Mouse (Mus musculus) olfactory bulb, adult 2 months (tissue): ENCODE results near the gene Aagab. TPM values are rescaled to one million over a fixed set of nuclear protein-coding genes. Genes with fewer than 3 reads are reported as not detected.

Experiments used
- H3K27ac ChIP-seq: fragments of 200-500 bp; 2 replicates; pipeline ENCODE4 v1.5.1; 2012; ENCODE audit warnings: low read depth, low read length; ENCODE audit not compliant: insufficient read depth
- H3K4me1 ChIP-seq: fragments of 200-500 bp; 2 replicates; pipeline ENCODE4 v1.6.1; 2012; ENCODE audit warnings: low read length; ENCODE audit not compliant: control insufficient read depth, insufficient read depth
- H3K4me3 ChIP-seq: fragments of 200-500 bp; 2 replicates; pipeline ENCODE4 v1.5.1; 2012; ENCODE audit warnings: mild to moderate bottlenecking, low read depth, low read length, moderate library complexity; ENCODE audit not compliant: insufficient read depth
- CTCF ChIP-seq: fragments of 200-500 bp; IDR thresholded peaks from 2 replicates; pipeline ENCODE4 v1.5.1; 2012; ENCODE audit warnings: low read depth, mild to moderate bottlenecking, low read length, moderate library complexity; ENCODE audit not compliant: insufficient read depth
- POLR2A ChIP-seq: fragments of 200-500 bp; IDR thresholded peaks from 2 replicates; pipeline ENCODE4 v1.6.1; 2012; ENCODE audit warnings: mild to moderate bottlenecking, low read depth, low read length, moderate library complexity; ENCODE audit not compliant: insufficient read depth
- WGBS: fragments of 180-500 bp; shearing (Covaris S2); methylation state at CpG from one replicate; pipeline ENCODE4 v1.1.7; 2018; 5-methylcytosine and 5-hydroxymethylcytosine counted together
- polyA plus RNA-seq: library from polyadenylated mRNA; stranded (reverse); fragments of >200 nt; gene quantifications from 2 replicates; pipeline ENCODE4 v1.2.4, GENCODE M21; 2012; ENCODE audit warnings: low replicate concordance; ENCODE audit not compliant: missing spikeins, insufficient read depth, insufficient read length

Aagab gene
- polyA plus RNA-seq, 1 experiment = not detected

DNA sequence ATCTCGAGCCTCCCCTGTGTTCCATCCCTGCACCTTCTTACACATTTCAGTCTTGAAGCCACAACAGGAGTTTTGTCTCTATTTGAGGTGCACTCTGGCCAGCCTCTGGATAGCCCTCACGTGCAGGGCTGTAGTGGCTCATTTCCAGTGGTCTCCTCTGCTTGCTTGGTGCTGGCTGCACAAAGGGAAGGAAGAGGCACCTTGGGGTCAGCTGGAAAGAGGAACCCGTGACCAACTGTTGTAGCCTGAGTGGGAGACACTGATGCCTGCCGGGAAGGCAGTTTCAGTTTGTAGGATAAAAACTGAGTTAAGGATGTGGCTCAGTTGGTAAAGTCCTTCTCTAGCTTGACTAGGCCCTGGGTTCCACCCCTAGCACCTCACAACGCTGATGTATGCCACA lies 9.5 kb downstream of the Aagab start:
- TF ChIP-seq CTCF (no peak), POLR2A (no peak)
- Histone ChIP-seq H3K4me1 (peaks cover 24% of the 10 kb centered on the region), H3K27ac (no peak overlapping the region), H3K4me3 (no peak overlapping the region)
- 84% methylated on average over 5 of the region's 5 CpGs for WGBS

DNA sequence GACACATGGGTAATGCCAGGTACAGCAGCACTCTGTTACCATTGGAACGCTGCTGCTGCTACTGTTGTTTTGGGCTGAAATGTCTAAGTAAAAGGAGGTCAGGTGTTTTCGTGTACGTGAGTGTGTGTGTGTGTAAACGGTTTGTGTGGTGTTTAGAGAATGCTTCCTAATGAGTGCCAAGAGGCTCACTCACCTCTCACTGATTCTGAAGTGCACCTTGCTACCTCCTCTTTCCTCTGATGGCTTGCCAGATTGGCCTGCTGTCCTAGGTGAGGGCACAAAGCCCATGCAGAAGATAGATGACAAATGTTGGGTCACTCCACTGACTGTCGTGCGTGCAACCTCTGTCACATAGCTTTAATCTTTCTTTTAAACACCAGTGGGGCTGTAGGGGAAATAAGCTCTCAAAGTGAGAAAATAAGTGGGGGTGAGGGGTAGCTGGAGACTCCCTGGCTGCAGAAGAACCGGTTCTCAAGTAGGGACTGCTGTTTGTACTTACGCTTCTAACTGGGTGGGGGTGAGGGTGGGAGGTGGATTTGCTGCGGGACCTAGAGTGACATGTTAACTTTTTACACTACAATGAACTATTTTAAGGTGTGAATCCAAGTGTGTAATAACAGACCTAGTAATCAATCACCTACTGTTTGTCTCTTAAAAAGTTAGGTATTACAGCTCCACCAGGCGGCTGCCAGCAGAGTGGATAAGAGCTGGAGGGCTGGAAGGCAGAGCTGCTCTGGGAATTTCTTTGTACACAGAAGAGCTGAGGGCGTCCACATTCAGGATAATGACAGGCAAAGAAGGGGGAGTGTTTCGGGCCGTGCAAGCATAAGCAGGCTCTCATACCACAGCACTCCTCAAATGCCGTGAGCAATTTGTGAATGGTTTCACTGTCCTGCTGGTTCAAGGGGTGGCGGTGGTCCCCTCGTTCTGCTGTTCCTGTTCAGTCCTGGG lies 10.4 kb downstream of the Aagab start:
- TF ChIP-seq POLR2A = no peak
- H3K4me1 ChIP-seq = peaks cover 24% of the 10 kb centered on the region
- 46% methylated on average over 16 of the region's 16 CpGs for WGBS
- H3K4me3 ChIP-seq = no peak overlapping the region
- no peak overlapping the region for H3K27ac ChIP-seq

DNA sequence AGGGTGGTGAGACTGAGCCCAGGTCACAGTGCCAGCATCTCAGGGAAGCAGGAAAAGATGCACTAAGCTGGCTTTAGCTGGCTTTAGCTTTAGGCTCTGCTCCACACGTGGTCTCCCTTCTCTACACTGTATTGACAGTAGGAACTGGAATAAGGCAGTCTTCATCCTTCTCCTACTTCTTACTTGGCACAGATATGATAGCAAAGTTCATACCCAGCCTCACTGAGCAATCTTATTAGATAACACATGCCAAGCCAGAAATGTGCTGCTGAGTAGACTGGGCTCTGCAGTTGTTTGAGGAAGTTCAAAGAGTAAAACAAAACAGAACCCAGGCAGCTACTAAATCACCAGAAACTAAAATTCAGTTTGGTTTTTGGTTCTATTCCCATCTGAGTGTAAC lies 11.1 kb downstream of the Aagab start:
- Histone ChIP-seq H3K4me1 (peaks cover 24% of the 10 kb centered on the region), H3K4me3 (no peak overlapping the region), H3K27ac (no peak overlapping the region)
- TF ChIP-seq CTCF (no peak), POLR2A (no peak)
- 26% methylated on average over 1 of the region's 1 CpGs for WGBS

DNA sequence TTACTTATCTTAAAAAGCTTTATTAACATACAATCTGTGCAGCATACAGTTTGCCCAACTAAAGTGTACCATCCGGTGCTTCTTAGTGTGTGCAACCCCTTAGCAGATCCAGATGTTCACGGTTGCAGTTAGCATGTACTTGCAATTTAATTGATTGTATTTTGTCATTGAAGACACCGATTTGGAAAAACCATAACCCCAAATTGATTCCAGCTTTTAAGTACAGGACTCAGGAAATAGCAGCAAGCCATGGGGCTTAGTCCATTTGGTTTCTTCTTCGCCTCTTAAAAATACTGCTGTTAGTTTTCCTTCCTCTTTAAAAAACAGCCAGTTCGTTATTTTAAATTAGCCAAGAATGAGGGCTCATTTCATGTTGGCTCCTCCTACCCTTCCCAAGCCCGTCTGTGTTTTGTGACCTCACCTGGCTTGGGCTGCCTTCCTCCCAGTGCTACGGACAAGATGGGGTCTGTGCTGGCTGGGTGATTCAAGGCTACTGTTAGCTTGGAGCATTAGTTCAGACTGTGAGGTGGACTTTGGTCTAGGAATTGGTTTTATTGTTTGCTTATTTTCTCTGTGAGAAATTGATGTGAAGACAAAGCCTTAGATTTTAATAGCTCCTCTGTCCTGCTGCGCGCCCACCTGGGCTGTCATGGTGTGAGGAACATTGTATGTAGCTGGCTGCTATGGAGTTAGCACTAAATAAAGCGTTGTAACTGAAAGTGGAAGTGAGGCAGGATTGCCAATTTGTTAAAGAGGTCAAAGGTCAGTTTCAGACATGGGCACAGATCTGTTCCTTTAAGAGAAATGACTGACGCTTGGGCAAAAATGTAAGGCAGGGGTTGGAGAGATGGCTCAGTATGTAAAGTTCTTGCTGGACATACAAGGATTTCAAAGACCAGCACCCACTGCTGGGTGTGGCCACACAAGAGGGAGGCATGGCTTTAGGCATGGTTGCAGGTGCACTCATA lies 11.8 kb downstream of the Aagab start:
- WGBS = 85% methylated on average over 11 of the region's 11 CpGs
- peaks cover 22% of the 10 kb centered on the region for H3K4me1 ChIP-seq
- no peak overlapping the region for H3K4me3 ChIP-seq
- no peak overlapping the region for H3K27ac ChIP-seq
- TF ChIP-seq CTCF (no peak), POLR2A (no peak)

DNA sequence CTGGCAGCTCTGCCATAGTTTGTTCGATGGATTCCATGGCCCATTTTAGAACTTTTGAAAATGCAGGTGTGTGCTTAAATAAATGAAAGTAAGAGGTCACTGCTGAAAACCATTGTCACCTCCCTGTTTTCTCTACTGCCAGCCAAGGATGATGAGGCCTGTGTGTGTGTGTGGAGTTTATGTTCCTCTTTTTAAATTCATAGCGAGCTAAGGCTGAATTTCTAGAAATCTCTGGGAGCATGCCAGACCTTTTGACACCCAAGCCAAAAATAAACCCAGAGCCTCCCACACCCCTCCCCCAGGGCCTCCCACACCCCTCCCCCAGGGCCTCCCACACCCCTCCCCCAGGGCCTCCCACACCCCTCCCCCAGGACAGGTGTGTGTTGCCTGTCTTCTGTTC lies 15.5 kb downstream of the Aagab start:
- H3K4me3 ChIP-seq = no peak overlapping the region
- no peak for TF ChIP-seq POLR2A
- TF ChIP-seq CTCF = no peak
- H3K27ac ChIP-seq = no peak overlapping the region
- WGBS = 78% methylated on average over 2 of the region's 2 CpGs
- peaks cover 14% of the 10 kb centered on the region for H3K4me1 ChIP-seq

DNA sequence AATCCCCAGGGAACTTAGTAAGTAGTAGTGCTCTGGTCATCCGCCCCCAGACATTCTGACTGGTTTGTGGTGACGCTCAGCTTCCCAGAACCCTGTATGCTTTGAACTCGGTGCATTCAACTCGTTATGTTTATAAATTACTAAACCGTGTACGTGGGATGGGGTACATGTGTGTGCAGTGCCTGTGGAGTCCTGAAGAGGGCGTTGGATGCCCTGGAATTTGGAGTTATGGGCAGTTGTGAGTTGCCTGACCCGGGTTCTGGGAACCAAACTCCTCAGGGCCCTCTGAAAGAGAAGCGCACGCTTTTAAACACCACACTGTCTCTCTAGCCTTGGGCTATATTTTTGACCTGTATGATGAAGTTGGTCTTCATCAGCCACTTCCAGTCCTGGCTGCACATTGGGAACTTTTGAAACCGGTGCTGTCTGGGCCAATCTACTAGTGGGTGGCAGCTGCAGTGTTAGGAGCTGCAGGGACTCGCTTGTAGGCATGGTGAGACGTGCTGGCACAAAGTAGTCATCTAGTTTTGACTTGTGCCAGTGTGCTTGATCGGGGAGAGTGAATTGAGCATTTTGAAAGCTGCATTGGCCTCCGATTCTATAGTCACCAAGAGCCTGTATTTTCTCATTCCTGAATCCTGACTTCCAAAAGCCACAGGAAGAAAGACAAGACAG lies 21.6 kb downstream of the Aagab start:
- Histone ChIP-seq H3K27ac (no peak overlapping the region), H3K4me3 (no peak overlapping the region), H3K4me1 (peaks cover 10% of the 10 kb centered on the region; the same call in 1 of the 2 replicates)
- 84% methylated on average over 15 of the region's 15 CpGs for WGBS
- TF ChIP-seq POLR2A (no peak), CTCF (no peak)

DNA sequence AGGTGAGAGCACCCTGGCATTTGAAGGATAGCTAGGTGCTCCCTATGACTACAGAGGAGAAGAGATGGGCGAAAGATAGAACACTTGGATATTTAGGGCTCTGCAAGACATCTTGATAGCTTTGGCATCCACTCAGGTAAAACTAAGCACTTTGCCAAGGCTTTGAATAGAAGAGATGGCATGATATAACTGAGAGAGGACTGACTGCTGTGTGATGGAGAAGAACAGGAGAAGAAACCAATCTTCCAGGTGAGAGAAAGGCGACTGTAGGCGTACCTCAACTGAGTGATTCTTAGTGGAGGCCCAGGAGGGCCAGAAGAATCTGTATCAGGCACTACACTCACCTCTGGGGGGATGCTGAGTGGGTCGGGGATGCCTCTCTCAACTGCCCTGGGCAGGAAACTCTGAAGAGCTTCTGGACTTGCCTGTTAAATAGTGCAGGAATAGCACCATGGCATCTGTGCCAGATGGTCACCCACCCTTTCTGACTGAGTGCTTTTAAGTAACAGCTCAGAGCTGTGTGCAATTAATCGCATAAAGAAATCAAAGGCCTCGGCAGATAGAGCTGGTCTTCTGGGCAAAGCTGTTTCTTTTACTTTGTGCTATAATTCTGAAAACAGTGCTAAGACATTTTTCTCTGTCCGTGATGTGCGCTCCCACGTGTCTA lies 22.8 kb downstream of the Aagab start:
- 88% methylated on average over 9 of the region's 9 CpGs for WGBS
- TF ChIP-seq POLR2A = no peak
- TF ChIP-seq CTCF = no peak
- peaks cover 10% of the 10 kb centered on the region; the same call in 1 of the 2 replicates for H3K4me1 ChIP-seq
- no peak overlapping the region for H3K27ac ChIP-seq
- no peak overlapping the region for H3K4me3 ChIP-seq

DNA sequence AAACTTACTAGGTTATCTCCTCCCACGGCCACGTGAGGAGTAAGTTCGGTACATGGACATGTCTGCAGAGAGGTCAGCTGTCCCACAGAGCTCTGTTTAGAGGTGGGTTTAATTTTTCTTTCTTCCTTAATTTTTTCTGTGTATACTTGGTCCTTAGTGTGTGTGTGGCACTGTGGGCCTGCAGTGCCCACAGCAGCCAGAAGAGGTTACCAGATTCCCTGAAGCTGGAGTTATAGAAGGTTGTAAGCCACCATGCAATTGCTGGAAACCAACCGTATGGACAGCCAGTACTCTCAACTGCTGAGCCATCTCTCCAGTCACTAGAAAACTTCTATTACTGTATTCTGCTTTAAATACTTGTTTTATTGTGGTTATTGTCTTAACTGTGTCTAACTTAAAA lies 29.6 kb downstream of the Aagab start:
- Histone ChIP-seq H3K4me1 (peaks cover 29% of the 10 kb centered on the region), H3K4me3 (no peak overlapping the region), H3K27ac (no peak overlapping the region)
- 74% methylated on average over 4 of the region's 4 CpGs for WGBS
- TF ChIP-seq CTCF (no peak), POLR2A (no peak)
